Mouse (Mus musculus) kidney, postnatal 25 days (tissue): ENCODE data around the gene Arl13b.
A peak's percentile ranks its signal among the peaks of the same experiment; 100 is the strongest.

ENCODE experiments used
- DNase-seq, 2 experiments: peaks; one replicate each; pipeline ENCODE4 v3.0.0; 2021; ENCODE audit warnings: mixed read lengths in 2 of 2

Gene Arl13b

DNA sequence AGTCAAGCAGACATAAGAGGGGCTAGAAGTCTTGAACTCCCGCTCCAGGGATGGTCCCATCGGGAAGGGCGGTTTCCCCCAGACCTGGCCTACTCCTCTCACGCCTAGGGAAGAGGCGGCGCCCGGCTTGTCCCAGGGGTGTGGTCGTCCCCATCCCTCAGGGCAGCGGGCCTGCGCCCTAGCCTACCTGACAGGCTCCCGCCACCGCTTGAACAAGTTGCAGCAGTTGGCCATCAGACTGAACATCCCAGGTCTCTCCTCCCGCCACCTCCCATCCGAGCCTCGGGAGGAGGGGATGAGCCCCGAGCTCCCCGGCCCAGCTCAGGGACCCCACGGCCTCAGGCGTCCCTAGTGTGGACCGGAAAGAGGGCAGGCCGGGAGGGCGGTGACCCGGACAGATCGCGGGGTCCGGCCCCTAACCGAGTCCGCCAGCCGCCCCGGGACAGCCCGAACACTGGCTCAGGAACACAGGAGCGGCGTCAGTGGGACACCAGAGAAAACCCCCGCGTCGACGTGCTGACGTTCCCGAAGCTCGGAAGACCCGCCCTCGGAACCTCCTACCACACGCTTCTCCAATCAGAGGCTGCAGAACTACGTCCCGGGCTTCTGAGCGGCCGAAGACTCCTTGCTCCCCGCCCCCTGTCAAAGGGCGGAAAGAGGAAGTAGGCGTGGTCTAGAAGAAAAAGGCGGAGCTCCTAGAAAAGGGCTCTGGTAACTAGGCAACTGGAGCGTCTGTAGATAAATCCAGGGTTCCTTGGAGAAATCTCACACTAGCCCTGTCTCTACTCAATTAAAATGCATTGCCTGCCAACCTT, at the start of gene Arl13b:
Gene Arl13b (minus strand): TSS at position 543 of the 815 bp plus-strand sequence.
- DNase-seq = peak; percentile 95 to 97

GRCm38 (mm10) chr16:62895824-62896223, 49.0 kb upstream of the Arl13b start:
- no peak for DNase-seq

DNA sequence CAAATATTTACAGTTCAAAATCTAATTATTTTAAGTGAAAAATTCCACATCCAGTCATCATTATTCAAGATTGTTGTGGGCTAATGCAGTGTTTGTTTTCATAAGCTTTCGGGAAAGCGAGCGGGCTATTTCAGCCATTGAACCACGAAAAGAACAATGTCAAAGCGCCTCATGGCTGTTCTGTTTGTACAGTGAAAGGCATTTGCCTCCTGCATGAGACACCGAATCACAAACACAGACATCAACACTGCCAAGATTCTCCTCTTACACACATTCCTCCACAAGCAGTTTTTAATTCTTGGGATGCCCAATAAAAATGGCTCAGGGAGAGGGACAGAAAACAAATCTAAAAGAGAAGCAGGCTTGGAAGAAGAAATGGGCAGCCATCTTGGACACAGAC, 27.2 kb upstream of the Arl13b start:
- no peak for DNase-seq

GRCm38 (mm10) chr16:62873180-62873579, 26.3 kb upstream of the Arl13b start:
- no peak for DNase-seq

DNA sequence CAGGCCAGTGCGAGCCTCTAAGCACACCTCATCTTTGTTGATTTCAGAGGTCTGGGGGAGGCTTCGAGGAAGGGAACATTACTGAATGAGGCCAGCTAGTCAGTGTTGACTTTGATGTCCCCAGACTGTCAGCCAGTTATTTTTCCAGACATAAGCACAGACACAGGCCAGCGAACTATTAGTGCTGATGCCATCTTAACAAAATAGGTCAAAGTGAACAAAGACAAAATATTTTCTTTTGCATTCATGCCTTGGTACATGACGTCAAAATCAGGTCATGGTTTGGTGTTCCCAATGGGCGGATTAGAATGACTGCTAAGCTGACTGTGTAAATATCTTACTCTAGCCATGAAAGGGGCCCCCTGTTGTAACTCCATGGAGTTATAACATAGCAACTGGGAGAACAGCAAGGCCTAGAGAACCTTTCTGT, 25.9 kb upstream of the Arl13b start:
- DNase-seq = no peak

GRCm38 (mm10) chr16:62861455-62861854, 14.6 kb upstream of the Arl13b start:
- DNase-seq = no peak

GRCm38 (mm10) chr16:62860140-62860539, 13.3 kb upstream of the Arl13b start:
- no peak for DNase-seq

DNA sequence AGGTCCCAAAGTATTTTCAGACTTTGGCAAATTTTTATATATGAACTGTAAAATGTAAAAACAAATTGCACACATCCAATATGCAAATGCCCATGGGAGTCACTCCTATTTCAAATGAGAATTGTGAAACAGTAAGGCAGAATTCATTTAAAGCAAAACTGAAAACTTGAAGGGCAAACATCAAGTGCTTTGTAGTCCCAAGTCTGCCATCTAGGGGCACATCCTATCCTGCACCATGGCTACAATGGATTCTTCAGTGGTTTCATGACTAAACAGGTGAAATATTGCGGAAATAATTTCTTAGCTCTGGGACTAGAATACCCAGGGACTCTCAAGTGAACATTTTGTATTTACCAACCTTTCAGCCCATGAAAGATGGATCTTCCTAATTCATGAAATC, 11.2 kb upstream of the Arl13b start:
- peak; percentile 29 to 39 for DNase-seq

DNA sequence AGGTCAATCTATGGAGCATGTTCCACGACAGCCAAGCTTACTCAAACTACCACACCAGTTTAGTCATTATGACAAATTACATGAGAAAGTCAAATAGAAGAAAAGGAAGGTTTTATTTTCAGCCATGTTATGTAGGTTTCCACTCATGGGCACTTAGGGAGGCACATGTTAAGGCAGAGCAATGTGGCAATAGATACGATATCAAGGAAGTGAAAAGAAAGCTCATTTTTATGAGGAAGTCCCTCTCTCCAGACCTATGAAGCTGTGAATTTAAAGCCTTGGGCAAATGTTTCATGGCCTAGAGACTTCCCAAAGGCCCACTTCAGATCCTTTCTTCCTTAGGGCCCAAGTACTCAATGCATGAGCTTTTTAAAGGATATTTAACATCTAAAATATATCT, 10.7 kb upstream of the Arl13b start:
- no peak for DNase-seq

DNA sequence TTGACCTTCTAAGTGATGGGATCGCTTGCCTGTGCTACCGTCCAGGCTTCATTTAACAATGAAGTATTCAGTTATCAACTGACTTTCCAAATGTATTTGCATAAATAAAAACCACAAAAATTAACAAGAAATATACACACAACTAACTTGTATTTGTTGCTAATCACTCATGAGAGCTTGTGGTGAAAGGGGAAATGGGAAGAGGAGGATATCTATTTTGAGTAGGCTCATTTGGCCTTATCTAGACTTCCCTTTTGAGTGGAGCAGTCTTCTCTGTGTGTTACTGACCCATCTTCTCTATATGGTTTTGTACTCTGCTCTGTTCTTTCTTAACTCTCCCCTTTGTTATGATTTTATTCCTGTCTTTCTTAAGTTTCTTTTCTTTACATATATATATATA, 9.4 kb upstream of the Arl13b start:
- no peak for DNase-seq

- no peak for DNase-seq
These were observed 8.5 kb upstream of the Arl13b start for GRCm38 (mm10) chr16:62855385-62855784.

GRCm38 (mm10) chr16:62854191-62855068, 7.6 kb upstream of the Arl13b start, which contains the start of gene Pros1:
Gene Pros1, plus strand, starts transcription at chr16:62854307.
- DNase-seq = peak; percentile 62 to 84

- DNase-seq = no peak
These were observed 6.8 kb upstream of the Arl13b start for GRCm38 (mm10) chr16:62853611-62854126.

- DNase-seq = no peak
These were observed 5.8 kb upstream of the Arl13b start for GRCm38 (mm10) chr16:62852464-62853252.

DNA sequence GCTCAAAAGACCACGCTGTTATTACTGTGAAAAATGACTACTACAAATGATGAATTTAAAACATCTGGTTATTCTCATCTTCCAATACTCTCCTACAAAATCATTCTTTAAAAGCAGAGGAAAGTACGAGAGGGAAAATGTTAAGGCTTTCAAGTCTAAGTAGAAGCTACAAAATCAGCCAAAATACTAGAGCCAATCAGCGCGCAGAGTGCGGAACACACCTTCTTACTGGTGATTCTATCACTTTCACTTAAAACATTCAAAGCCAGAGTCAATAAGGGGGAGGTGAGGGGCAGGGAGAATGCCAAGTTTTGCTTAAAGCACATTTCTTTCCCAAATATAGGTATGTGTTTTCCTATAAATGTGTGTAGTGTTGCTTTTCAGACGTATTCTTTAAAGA, 1.5 kb downstream of the Arl13b start:
- DNase-seq = no peak

- DNase-seq = no peak
These were observed 12.7 kb downstream of the Arl13b start for GRCm38 (mm10) chr16:62834016-62834735.

GRCm38 (mm10) chr16:62832481-62832880, 14.4 kb downstream of the Arl13b start:
- peak; percentile 60 to 68 for DNase-seq

- no peak for DNase-seq
These were observed 14.8 kb downstream of the Arl13b start for GRCm38 (mm10) chr16:62832027-62832426.

- peak in 1 of 2 experiments; percentile 24 for DNase-seq
These were observed 20.5 kb downstream of the Arl13b start for GRCm38 (mm10) chr16:62826156-62827001.

DNA sequence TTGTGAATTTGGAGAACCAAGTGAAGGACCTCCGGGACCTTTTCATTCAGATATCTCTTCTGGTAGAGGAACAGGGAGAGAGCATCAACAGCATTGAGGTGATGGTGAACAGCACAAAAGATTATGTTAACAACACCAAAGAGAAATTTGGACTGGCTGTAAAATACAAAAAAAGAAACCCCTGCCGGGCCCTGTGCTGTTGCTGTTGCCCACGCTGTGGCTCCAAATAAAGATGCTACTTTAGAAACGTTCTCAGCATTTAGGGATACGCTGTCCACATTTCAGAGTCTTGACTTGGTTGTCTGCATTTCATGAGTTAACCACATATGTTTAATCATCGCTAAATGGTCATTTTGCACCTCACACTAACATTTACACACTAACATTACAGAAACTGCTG, 24.4 kb downstream of the Arl13b start:
- no peak for DNase-seq

DNA sequence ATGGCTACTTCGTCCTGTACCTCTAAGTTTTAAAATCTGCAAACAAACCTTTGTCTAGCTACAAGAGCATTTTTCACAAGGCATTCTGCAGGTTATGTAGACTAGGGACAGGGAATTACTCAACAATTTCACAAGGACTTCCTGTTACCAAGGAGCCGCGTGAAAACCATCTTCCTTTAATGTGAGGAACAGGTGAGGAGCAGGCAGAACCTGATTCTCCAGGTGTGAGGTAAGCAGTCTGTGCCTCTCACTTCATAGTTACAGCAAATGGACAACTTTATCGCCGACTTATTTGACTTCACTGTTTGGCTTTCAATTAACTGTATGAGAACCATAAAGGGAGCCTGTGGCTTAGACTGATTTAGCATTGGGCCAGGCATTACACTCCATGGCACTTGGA, 32.3 kb downstream of the Arl13b start, which contains the start of gene Stx19:
Gene Stx19 (plus strand): TSS at position 186 of the 400 bp plus-strand sequence.
- DNase-seq = no peak
